Mouse (Mus musculus) liver, embryonic 14.5 days (tissue): ENCODE data around the gene Gzf1. TPM values are rescaled to one million over a fixed set of nuclear protein-coding genes. Genes with fewer than 3 reads are reported as not detected.
A peak's percentile ranks its signal among the peaks of the same experiment; 100 is the strongest.

ENCODE experiments used
- ATAC-seq: fragments of 200-750 bp; cut with Nextera tagmentation; 2 replicates; pipeline ENCODE4 v1.8.0; 2017; ENCODE audit warnings: moderate number of reproducible peaks, mild to moderate bottlenecking, moderate library complexity; ENCODE audit not compliant: insufficient read depth
- DNase-seq, 3 experiments: peaks; one replicate each; pipeline ENCODE4 v3.0.0-alpha.2; 2012 to 2013; ENCODE audit warnings: low read depth in 3 of 3, low spot score in 3 of 3
- H3K27ac ChIP-seq: fragments of 300-500 bp; sonication (generic); 2 replicates; pipeline ENCODE4 v1.5.1; 2014; ENCODE audit warnings: moderate library complexity, mild to moderate bottlenecking, control low read depth, inconsistent platforms
- H3K27me3 ChIP-seq: fragments of 300-500 bp; sonication (generic); 2 replicates; pipeline ENCODE4 v1.6.1; 2014; ENCODE audit warnings: mild to moderate bottlenecking, low read length, moderate library complexity; ENCODE audit not compliant: control insufficient read depth, insufficient read depth
- H3K36me3 ChIP-seq: fragments of 300-500 bp; sonication (generic); replicated peaks from 2 replicates; pipeline ENCODE4 v1.6.1; 2014; ENCODE audit warnings: low read depth; ENCODE audit not compliant: control insufficient read depth, insufficient read depth
- H3K4me1 ChIP-seq, 2 experiments: fragments of 200-500 bp in 1 of 2; fragments of 300-500 bp in 1 of 2; sonication (generic) in 1 of 2; replicated peaks; 2 replicates each; pipeline ENCODE4 v1.6.1; 2012 to 2014; ENCODE audit warnings: antibody characterized with exemption in 1 of 2, inconsistent platforms in 1 of 2, low read length in 1 of 2; ENCODE audit not compliant: control insufficient read depth in 2 of 2, insufficient read depth in 2 of 2
- H3K4me2 ChIP-seq: fragments of 300-500 bp; sonication (generic); 2 replicates; pipeline ENCODE4 v1.6.1; 2014; ENCODE audit warnings: low read depth, mild to moderate bottlenecking, control low read depth, moderate library complexity
- H3K4me3 ChIP-seq, 2 experiments: fragments of 200-500 bp in 1 of 2; fragments of 300-500 bp in 1 of 2; sonication (generic) in 1 of 2; 2 replicates each; pipeline ENCODE4 v1.5.1; 2012 to 2014; ENCODE audit warnings: low read depth in 2 of 2, low read length in 2 of 2, mild to moderate bottlenecking in 2 of 2, control low read depth in 1 of 2, inconsistent platforms in 1 of 2, moderate library complexity in 1 of 2; ENCODE audit not compliant: insufficient read depth in 1 of 2
- H3K9ac ChIP-seq: fragments of 300-500 bp; sonication (generic); replicated peaks from 2 replicates; pipeline ENCODE4 v1.6.1; 2014; ENCODE audit warnings: mild to moderate bottlenecking, control low read depth, moderate library complexity
- H3K9me3 ChIP-seq: fragments of 300-500 bp; sonication (generic); 2 replicates; pipeline ENCODE4 v1.6.1; 2016; ENCODE audit warnings: low read length, mixed read lengths; ENCODE audit not compliant: control insufficient read depth
- CTCF ChIP-seq: IDR thresholded peaks from 2 replicates; pipeline ENCODE4 v1.5.1; 2016; ENCODE audit warnings: antibody characterized with exemption, low read depth, control low read depth
- EP300 ChIP-seq: IDR thresholded peaks from 2 replicates; pipeline ENCODE4 v1.6.1; 2016; ENCODE audit warnings: antibody characterized with exemption, low read depth
- WGBS: fragments of 180-500 bp; shearing (Covaris S2); extraction: QIAGEN DNeasy Blood & Tissue Kit; methylation state at CpG from one replicate; pipeline ENCODE4 v1.1.7; 2014; ENCODE audit not compliant: insufficient replicate concordance; 5-methylcytosine and 5-hydroxymethylcytosine counted together
- polyA plus RNA-seq, 2 experiments: library from polyadenylated mRNA; depleted of rRNA in 1 of 2; stranded (reverse) in 1 of 2; unstranded in 1 of 2; fragments of >200 nt; fragmentation: Nextera tagmentation in 1 of 2; extraction: Ambion mirVana in 1 of 2; gene quantifications; 2 replicates each; pipeline versions ENCODE4 v1.2.1 to v1.2.3; 2012 to 2014

Gzf1 gene
- polyA plus RNA-seq, 2 experiments = 5.1 to 7.9 TPM

GRCm38 (mm10) chr2:148679346-148679745 is 1.5 kb upstream of the Gzf1 start:
- Histone ChIP-seq H3K4me2 (peak overlapping the region; percentile 77), H3K4me1 (peaks cover 20 to 27% of the 10 kb centered on the region in 2 experiments), H3K9me3 (no peaks in the 10 kb centered on the region), H3K9ac (no peak overlapping the region), H3K36me3 (peaks cover 33% of the 10 kb centered on the region), H3K27me3 (no peaks in the 10 kb centered on the region), H3K4me3 (no peak overlapping the region), H3K27ac (no peak overlapping the region)
- 37% methylated on average over 9 of the region's 9 CpGs for WGBS
- no peak for TF ChIP-seq CTCF
- no peak for TF ChIP-seq EP300
- DNase-seq = peak in 1 of 3 experiments; percentile 12
- no peak for ATAC-seq

- TF ChIP-seq EP300 (no peak), CTCF (peak; percentile 75)
- no peaks in the 10 kb centered on the region for H3K9me3 ChIP-seq
- H3K4me1 ChIP-seq = peaks cover 17 to 30% of the 10 kb centered on the region in 2 experiments
- peak in 1 of 3 experiments; percentile 31 for DNase-seq
- H3K9ac ChIP-seq = peak overlapping the region; percentile 77
- H3K27me3 ChIP-seq = no peaks in the 10 kb centered on the region
- H3K36me3 ChIP-seq = peaks cover 13% of the 10 kb centered on the region
- 8% methylated on average over 17 of the region's 17 CpGs for WGBS
- peak overlapping the region; percentile 77 for H3K4me2 ChIP-seq
- peak overlapping the region; percentile 71 to 83 for H3K4me3 ChIP-seq
- ATAC-seq = peak; percentile 66
- H3K27ac ChIP-seq = no peak overlapping the region; the same call in 1 of the 2 replicates
Measured at GRCm38 (mm10) chr2:148681461-148681891, 653 bp downstream of the Gzf1 start.

GRCm38 (mm10) chr2:148683031-148683430 is 2.2 kb downstream of the Gzf1 start:
- no peaks in the 10 kb centered on the region for H3K9me3 ChIP-seq
- H3K36me3 ChIP-seq = peaks cover 6% of the 10 kb centered on the region
- 33% methylated on average over 1 of the region's 1 CpGs for WGBS
- H3K27me3 ChIP-seq = no peaks in the 10 kb centered on the region
- DNase-seq (no peak), ATAC-seq (no peak)
- no peak overlapping the region for H3K27ac ChIP-seq
- H3K4me1 ChIP-seq = peaks cover 17 to 27% of the 10 kb centered on the region in 2 experiments
- no peak for TF ChIP-seq EP300
- no peak for TF ChIP-seq CTCF
- no peak overlapping the region for H3K4me2 ChIP-seq
- no peak overlapping the region for H3K9ac ChIP-seq
- H3K4me3 ChIP-seq = no peak overlapping the region

- H3K27ac ChIP-seq = no peak overlapping the region
- DNase-seq (no peak), ATAC-seq (no peak)
- H3K9ac ChIP-seq = no peak overlapping the region
- H3K4me1 ChIP-seq = peaks cover 9 to 16% of the 10 kb centered on the region in 2 experiments
- H3K9me3 ChIP-seq = no peaks in the 10 kb centered on the region
- H3K36me3 ChIP-seq = peaks cover 11% of the 10 kb centered on the region
- no peaks in the 10 kb centered on the region for H3K27me3 ChIP-seq
- H3K4me3 ChIP-seq = no peak overlapping the region
- H3K4me2 ChIP-seq = no peak overlapping the region
- 73% methylated on average over 2 of the region's 2 CpGs for WGBS
- TF ChIP-seq EP300 (no peak), CTCF (no peak)
Measured at GRCm38 (mm10) chr2:148684972-148685371, 4.1 kb downstream of the Gzf1 start.

DNA sequence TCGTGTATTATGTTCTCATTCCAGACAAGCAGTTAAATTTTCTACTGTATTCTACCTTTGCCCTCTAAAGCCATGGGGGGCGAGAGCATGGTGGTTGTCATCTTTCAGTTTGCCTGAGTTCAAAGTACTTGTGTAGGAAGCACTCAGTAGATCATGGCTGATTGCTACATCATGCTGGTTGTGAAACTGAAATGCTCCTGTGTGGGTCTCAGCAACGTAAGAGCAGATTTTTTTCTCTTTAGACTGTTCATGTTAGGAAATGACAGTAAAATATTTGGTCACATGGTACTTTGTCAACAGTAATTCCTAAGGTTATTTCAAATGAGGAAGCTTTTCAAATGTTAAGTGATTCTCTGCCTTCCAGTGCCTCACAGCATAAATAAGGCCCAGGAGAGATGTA is 4.9 kb downstream of the Gzf1 start:
- H3K9ac ChIP-seq = no peak overlapping the region
- no peak overlapping the region for H3K4me2 ChIP-seq
- peaks cover 18% of the 10 kb centered on the region for H3K36me3 ChIP-seq
- peaks cover 6 to 14% of the 10 kb centered on the region in 2 experiments for H3K4me1 ChIP-seq
- DNase-seq (peak in 1 of 3 experiments; percentile 29), ATAC-seq (no peak)
- TF ChIP-seq EP300 = no peak
- TF ChIP-seq CTCF = no peak
- no peaks in the 10 kb centered on the region for H3K27me3 ChIP-seq
- H3K27ac ChIP-seq = no peak overlapping the region
- H3K4me3 ChIP-seq = no peak overlapping the region
- WGBS = 63% methylated on average over 3 of the region's 3 CpGs
- H3K9me3 ChIP-seq = no peaks in the 10 kb centered on the region
